Mouse (Mus musculus): ENCODE results near the gene Eif4enif1. TPM values are rescaled to one million over a fixed set of nuclear protein-coding genes. Genes with fewer than 3 reads are reported as not detected.
"Not testable (repeated sequence)": the region's sequence is repeated elsewhere in the genome, so short reads cannot be mapped to it uniquely, and the experiment has no call there.

The Eif4enif1 gene
- total RNA-seq (2021) = 10 to 100 TPM; 60.3 to 69.2 TPM

GRCm38 (mm10) chr11:3202231-3202701 lies at the start of gene Eif4enif1:
TSS of gene Eif4enif1 (plus strand) at chr11:3202392.
- DNase-seq (ENCODE audit: extremely low spot score in 1 of 2, low spot score in 1 of 2) = peak; percentile 77 to 95

- DNase-seq (ENCODE audit: extremely low spot score in 1 of 2, low spot score in 1 of 2) = peak; percentile 31 to 56
Observed at GRCm38 (mm10) chr11:3153666-3154397, 48.4 kb upstream of the Eif4enif1 start.

GRCm38 (mm10) chr11:3156991-3157390 lies 45.2 kb upstream of the Eif4enif1 start:
- DNase-seq (ENCODE audit: extremely low spot score in 1 of 2, low spot score in 1 of 2) = not testable (repeated sequence)

- not testable (repeated sequence) for DNase-seq (ENCODE audit: extremely low spot score in 1 of 2, low spot score in 1 of 2)
Observed at GRCm38 (mm10) chr11:3157996-3158395, 44.2 kb upstream of the Eif4enif1 start.

GRCm38 (mm10) chr11:3158800-3159199 lies 43.4 kb upstream of the Eif4enif1 start:
- not testable (repeated sequence) for DNase-seq (ENCODE audit: extremely low spot score in 1 of 2, low spot score in 1 of 2)

GRCm38 (mm10) chr11:3161370-3161769 lies 40.8 kb upstream of the Eif4enif1 start:
- peak in 1 of 2 experiments; percentile 46 for DNase-seq (ENCODE audit: extremely low spot score in 1 of 2, low spot score in 1 of 2)

- peak in 1 of 2 experiments; percentile 55 for DNase-seq (ENCODE audit: extremely low spot score in 1 of 2, low spot score in 1 of 2)
Observed at GRCm38 (mm10) chr11:3162236-3162897, 39.8 kb upstream of the Eif4enif1 start.

GRCm38 (mm10) chr11:3163122-3163521 lies 39.1 kb upstream of the Eif4enif1 start:
- DNase-seq (ENCODE audit: extremely low spot score in 1 of 2, low spot score in 1 of 2) = not testable (repeated sequence)

- DNase-seq (ENCODE audit: extremely low spot score in 1 of 2, low spot score in 1 of 2) = not testable (repeated sequence)
Observed at GRCm38 (mm10) chr11:3163661-3164060, 38.5 kb upstream of the Eif4enif1 start.

- DNase-seq (ENCODE audit: extremely low spot score in 1 of 2, low spot score in 1 of 2) = not testable (repeated sequence)
Observed at GRCm38 (mm10) chr11:3165210-3165782, 36.9 kb upstream of the Eif4enif1 start.

- not testable (repeated sequence) for DNase-seq (ENCODE audit: extremely low spot score in 1 of 2, low spot score in 1 of 2)
Observed at GRCm38 (mm10) chr11:3166321-3166720, 35.9 kb upstream of the Eif4enif1 start.

GRCm38 (mm10) chr11:3167129-3167528 lies 35.1 kb upstream of the Eif4enif1 start:
- not testable (repeated sequence) for DNase-seq (ENCODE audit: extremely low spot score in 1 of 2, low spot score in 1 of 2)

- peak in 1 of 2 experiments; percentile 34 for DNase-seq (ENCODE audit: extremely low spot score in 1 of 2, low spot score in 1 of 2)
Observed at GRCm38 (mm10) chr11:3167571-3168001, 34.6 kb upstream of the Eif4enif1 start.

GRCm38 (mm10) chr11:3169042-3169441 lies 33.1 kb upstream of the Eif4enif1 start:
- DNase-seq (ENCODE audit: extremely low spot score in 1 of 2, low spot score in 1 of 2) = peak in 1 of 2 experiments; percentile 46

GRCm38 (mm10) chr11:3171931-3172330 lies 30.3 kb upstream of the Eif4enif1 start:
- DNase-seq (ENCODE audit: extremely low spot score in 1 of 2, low spot score in 1 of 2) = peak in 1 of 2 experiments; percentile 36

- DNase-seq (ENCODE audit: extremely low spot score in 1 of 2, low spot score in 1 of 2) = not testable (repeated sequence)
Observed at GRCm38 (mm10) chr11:3172526-3172925, 29.7 kb upstream of the Eif4enif1 start.

GRCm38 (mm10) chr11:3173425-3174318 lies 28.5 kb upstream of the Eif4enif1 start:
- peak; percentile 43 to 68 for DNase-seq (ENCODE audit: extremely low spot score in 1 of 2, low spot score in 1 of 2)

- not testable (repeated sequence) for DNase-seq (ENCODE audit: extremely low spot score in 1 of 2, low spot score in 1 of 2)
Observed at GRCm38 (mm10) chr11:3178968-3179725, 23.0 kb upstream of the Eif4enif1 start.

GRCm38 (mm10) chr11:3179726-3180092 lies 22.5 kb upstream of the Eif4enif1 start:
- DNase-seq (ENCODE audit: extremely low spot score in 1 of 2, low spot score in 1 of 2) = not testable (repeated sequence)
